Mouse (Mus musculus) layer of hippocampus, adult 9-11 months (tissue): ENCODE results near the gene Kcnk10.
"Not testable (repeated sequence)": the region's sequence is repeated elsewhere in the genome, so short reads cannot be mapped to it uniquely, and the experiment has no call there.

ENCODE experiments used
- DNase-seq: peaks from one replicate; pipeline ENCODE4 v3.0.0; 2022

The Kcnk10 gene

GRCm38 (mm10) chr12:98577861-98578360 is at the start of gene Kcnk10:
Gene Kcnk10, minus strand, starts transcription at chr12:98578310.
- DNase-seq, result no peak

- DNase-seq, result peak; percentile 90
These were observed 49.5 kb upstream of the Kcnk10 start, which contains the start of gene Spata7 for GRCm38 (mm10) chr12:98627392-98628259. Gene Spata7, plus strand, starts transcription at chr12:98628157.

- DNase-seq, result not testable (repeated sequence)
These were observed 45.2 kb upstream of the Kcnk10 start for GRCm38 (mm10) chr12:98623266-98623665.

- not testable (repeated sequence) for DNase-seq
These were observed 42.8 kb upstream of the Kcnk10 start for GRCm38 (mm10) chr12:98620922-98621321.

GRCm38 (mm10) chr12:98619496-98619895 is 41.4 kb upstream of the Kcnk10 start:
- no peak for DNase-seq

- no peak for DNase-seq
These were observed 37.6 kb upstream of the Kcnk10 start for GRCm38 (mm10) chr12:98615746-98616145.

GRCm38 (mm10) chr12:98614910-98615508 is 36.9 kb upstream of the Kcnk10 start:
- DNase-seq, result no peak

GRCm38 (mm10) chr12:98610341-98610740 is 32.2 kb upstream of the Kcnk10 start:
- DNase-seq, result no peak

- peak; percentile 33 for DNase-seq
These were observed 28.6 kb upstream of the Kcnk10 start for GRCm38 (mm10) chr12:98606595-98607290.

- DNase-seq, result no peak
These were observed 27.2 kb upstream of the Kcnk10 start for GRCm38 (mm10) chr12:98605264-98605663.

- peak; percentile 34 for DNase-seq
These were observed 24.0 kb upstream of the Kcnk10 start for GRCm38 (mm10) chr12:98602114-98602513.

GRCm38 (mm10) chr12:98600861-98601260 is 22.8 kb upstream of the Kcnk10 start:
- no peak for DNase-seq

- no peak for DNase-seq
These were observed 12.9 kb upstream of the Kcnk10 start for GRCm38 (mm10) chr12:98591016-98591415.

- DNase-seq, result no peak
These were observed 10.5 kb upstream of the Kcnk10 start for GRCm38 (mm10) chr12:98588573-98588972.

- no peak for DNase-seq
These were observed 7.2 kb upstream of the Kcnk10 start for GRCm38 (mm10) chr12:98585302-98585701.

GRCm38 (mm10) chr12:98575942-98576550 is 2.1 kb downstream of the Kcnk10 start:
- DNase-seq, result no peak

- no peak for DNase-seq
These were observed 2.8 kb downstream of the Kcnk10 start for GRCm38 (mm10) chr12:98575195-98575887.

- DNase-seq, result peak; percentile 72
These were observed 3.5 kb downstream of the Kcnk10 start for GRCm38 (mm10) chr12:98574353-98575194.

GRCm38 (mm10) chr12:98573317-98574270 is 4.5 kb downstream of the Kcnk10 start:
- peak; percentile 92 for DNase-seq
